Mouse (Mus musculus) megakaryocyte-erythroid progenitor cell, adult 5 weeks (primary cell): ENCODE results near the gene Polr3f. TPM values are rescaled to one million over a fixed set of nuclear protein-coding genes. Genes with fewer than 3 reads are reported as not detected.

Experiments used
- polyA plus RNA-seq: library from polyadenylated mRNA; stranded (reverse); fragments of >175 nt; gene quantifications from 2 replicates; pipeline ENCODE4 v1.2.3, GENCODE M21; 2012

The Polr3f gene
- polyA plus RNA-seq = 16.3 and 23.2 TPM in 2 replicates

GRCm38 (mm10) chr2:144526981-144527820, at the start of gene Polr3f, which contains the start of gene Dzank1:
Gene Polr3f, plus strand, starts transcription at chr2:144527718.
Gene Dzank1, minus strand, starts transcription at chr2:144527414.

GRCm38 (mm10) chr2:144550529-144550928, 23.0 kb downstream of the Polr3f start, which contains the start of gene Rbbp9:
Gene Rbbp9, minus strand, starts transcription at chr2:144550869.

GRCm38 (mm10) chr2:144555820-144556552, 28.5 kb downstream of the Polr3f start, which contains the start of gene Sec23b:
Gene Sec23b, plus strand, starts transcription at chr2:144556229.

Other genes with a start within 250 kb of the Polr3f start
- gene Ovol2, start 195.6 kb upstream of the Polr3f start, polyA plus RNA-seq = 1.4 and 2.1 TPM in 2 replicates
- gene Kat14, start 158.7 kb upstream of the Polr3f start, polyA plus RNA-seq = 22.5 and 24.5 TPM in 2 replicates
- 15.8 and 17.3 TPM in 2 replicates for gene Pet117, start 158.7 kb upstream of the Polr3f start, polyA plus RNA-seq
- gene Dzank1, start 304 bp upstream of the Polr3f start, polyA plus RNA-seq = not detected in 2 replicates
- gene Rbbp9, start 23.2 kb downstream of the Polr3f start, polyA plus RNA-seq = 0.71 and 1.4 TPM in 2 replicates
- 8.3 and 9.0 TPM in 2 replicates for gene Sec23b, start 28.5 kb downstream of the Polr3f start, polyA plus RNA-seq
- 2.1 and 2.5 TPM in 2 replicates for gene Smim26, start 66.3 kb downstream of the Polr3f start, polyA plus RNA-seq
- gene Dtd1, start 72.2 kb downstream of the Polr3f start, polyA plus RNA-seq = 19.3 and 26.8 TPM in 2 replicates